Mouse (Mus musculus) heart, postnatal 0 days (tissue): Measurements from ENCODE around the gene Rbm15. TPM values are rescaled to one million over a fixed set of nuclear protein-coding genes. Genes with fewer than 3 reads are reported as not detected.

Experiments
- ATAC-seq: fragments of 200-750 bp; cut with Nextera tagmentation; 2 replicates; pipeline ENCODE4 v1.8.0; 2017; ENCODE audit warnings: low read depth, moderate number of reproducible peaks, moderate library complexity; ENCODE audit not compliant: insufficient read depth
- DNase-seq: peaks from one replicate; pipeline ENCODE4 v3.0.0-alpha.2; 2016; ENCODE audit warnings: low spot score
- H3K27ac ChIP-seq: fragments of 300-500 bp; sonication (generic); 2 replicates; pipeline ENCODE4 v1.5.1; 2014; ENCODE audit warnings: low read depth, mild to moderate bottlenecking
- H3K27me3 ChIP-seq: fragments of 300-500 bp; sonication (generic); 2 replicates; pipeline ENCODE4 v1.6.1; 2014; ENCODE audit warnings: low read length, mixed read lengths; ENCODE audit not compliant: control insufficient read depth, insufficient read depth
- H3K36me3 ChIP-seq: fragments of 300-500 bp; sonication (generic); replicated peaks from 2 replicates; pipeline ENCODE4 v1.6.1; 2014; ENCODE audit warnings: low read length, mixed read lengths; ENCODE audit not compliant: control insufficient read depth, insufficient read depth
- H3K4me1 ChIP-seq: fragments of 300-500 bp; sonication (generic); 2 replicates; pipeline ENCODE4 v1.6.1; 2014; ENCODE audit warnings: antibody characterized with exemption; ENCODE audit not compliant: control insufficient read depth, insufficient read depth
- H3K4me2 ChIP-seq: fragments of 300-500 bp; sonication (generic); 2 replicates; pipeline ENCODE4 v1.6.1; 2014; ENCODE audit warnings: low read depth, mild to moderate bottlenecking, low read length, moderate library complexity
- H3K4me3 ChIP-seq: fragments of 300-500 bp; sonication (generic); 2 replicates; pipeline ENCODE4 v1.5.1; 2014; ENCODE audit warnings: low read depth, low read length
- H3K9ac ChIP-seq: fragments of 300-500 bp; sonication (generic); replicated peaks from 2 replicates; pipeline ENCODE4 v1.6.1; 2014; ENCODE audit warnings: low read depth, low read length, mixed read lengths
- H3K9me3 ChIP-seq: fragments of 300-500 bp; sonication (generic); replicated peaks from 2 replicates; pipeline ENCODE4 v1.6.1; 2016; ENCODE audit warnings: low read length; ENCODE audit not compliant: control insufficient read depth
- CTCF ChIP-seq: IDR thresholded peaks from 2 replicates; pipeline ENCODE4 v1.5.1; 2016; ENCODE audit warnings: antibody characterized with exemption, control low read depth, low read depth
- EP300 ChIP-seq: IDR thresholded peaks from 2 replicates; pipeline ENCODE4 v1.6.1; 2016; ENCODE audit warnings: antibody characterized with exemption, low read depth
- WGBS: fragments of 180-500 bp; shearing (Covaris S2); extraction: QIAGEN DNeasy Blood & Tissue Kit; methylation state at CpG from one replicate; pipeline ENCODE4 v1.1.7; 2014; 5-methylcytosine and 5-hydroxymethylcytosine counted together
- polyA plus RNA-seq: library from polyadenylated mRNA; unstranded; fragments of >200 nt; fragmentation: Nextera tagmentation; extraction: Ambion mirVana; gene quantifications from 2 replicates; pipeline ENCODE4 v1.2.1, GENCODE M21; 2015
- total RNA-seq: library from RNA; depleted of rRNA; stranded (reverse); fragments of >200 nt; gene quantifications from 2 replicates; pipeline ENCODE4 v1.2.3, GENCODE M21; 2014; ENCODE audit warnings: low replicate concordance

Gene Rbm15
- total and polyA plus RNA-seq, 2 experiments from 2014 or later = 8.4 to 25.5 TPM

- Histone ChIP-seq H3K9ac (no peak overlapping the region), H3K36me3 (0 out of 2 replicates have a peak, but pooled peaks cover 4% of the 10 kb centered on the region), H3K4me3 (no peak overlapping the region), H3K9me3 (no peaks in the 10 kb centered on the region), H3K4me2 (no peak overlapping the region), H3K27ac (no peak overlapping the region), H3K4me1 (peaks cover 7% of the 10 kb centered on the region; the same call in 1 of the 2 replicates), H3K27me3 (no peaks in the 10 kb centered on the region)
- 77% methylated on average over 5 of the region's 5 CpGs for WGBS
- ATAC-seq (no peak), DNase-seq (no peak)
- no peak for TF ChIP-seq CTCF
- no peak for TF ChIP-seq EP300
Observed at GRCm38 (mm10) chr3:107295672-107296360, 37.7 kb downstream of the Rbm15 start.

GRCm38 (mm10) chr3:107290764-107291381 lies 42.6 kb downstream of the Rbm15 start, which contains the start of gene Slc16a4:
Gene Slc16a4, plus strand, starts transcription at chr3:107291230.
- Histone ChIP-seq H3K36me3 (no peaks in the 10 kb centered on the region), H3K27me3 (no peaks in the 10 kb centered on the region), H3K4me3 (no peak within 1 kb of the TSS), H3K9me3 (no peaks in the 10 kb centered on the region), H3K27ac (no peak within 1 kb of the TSS), H3K4me2 (no peak within 1 kb of the TSS), H3K4me1 (no peaks in the 10 kb centered on the region), H3K9ac (no peak within 1 kb of the TSS)
- DNase-seq (peak; percentile 24), ATAC-seq (peak; percentile 36; the same call in 1 of the 2 replicates)
- TF ChIP-seq CTCF (no peak), EP300 (no peak)
- 27% methylated on average over 9 of the region's 9 CpGs for WGBS

DNA sequence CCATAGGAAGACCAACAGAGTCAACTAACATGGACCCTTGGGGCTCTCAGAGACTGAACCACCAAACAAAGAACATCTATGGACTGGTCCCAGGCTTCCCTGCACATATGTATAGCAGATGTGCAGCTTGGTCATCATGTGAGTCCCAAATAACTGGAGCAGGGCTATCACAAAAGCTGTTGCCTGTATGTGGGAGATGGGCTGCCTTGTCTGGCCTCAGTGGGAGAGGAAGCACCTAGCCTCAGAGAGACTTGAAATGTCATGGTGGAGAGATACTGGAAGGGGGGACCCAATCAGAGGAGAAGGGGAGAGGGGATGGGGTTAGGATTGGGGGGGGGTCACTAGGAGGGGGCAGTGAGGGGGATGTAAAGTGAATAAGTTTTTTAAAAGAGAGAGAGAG lies 46.1 kb downstream of the Rbm15 start:
- no peak for DNase-seq
- TF ChIP-seq EP300 (no peak), CTCF (no peak)

GRCm38 (mm10) chr3:107286123-107286522 lies 47.4 kb downstream of the Rbm15 start:
- Histone ChIP-seq H3K4me3 (no peak overlapping the region), H3K9ac (no peak overlapping the region), H3K4me2 (no peak overlapping the region), H3K9me3 (no peaks in the 10 kb centered on the region), H3K4me1 (no peaks in the 10 kb centered on the region), H3K27me3 (no peaks in the 10 kb centered on the region), H3K36me3 (peaks cover 24% of the 10 kb centered on the region), H3K27ac (no peak overlapping the region)
- 75% methylated on average over 2 of the region's 2 CpGs for WGBS
- ATAC-seq = no peak
- TF ChIP-seq EP300 (no peak), CTCF (no peak)
- no peak for DNase-seq

More for the DNA sequence above, 46.1 kb downstream of the Rbm15 start:
- Histone ChIP-seq H3K27ac (no peak overlapping the region), H3K9me3 (no peaks in the 10 kb centered on the region), H3K36me3 (peaks cover 14% of the 10 kb centered on the region), H3K27me3 (no peaks in the 10 kb centered on the region), H3K9ac (no peak overlapping the region), H3K4me1 (no peaks in the 10 kb centered on the region), H3K4me2 (no peak overlapping the region), H3K4me3 (no peak overlapping the region)
- ATAC-seq = no peak

GRCm38 (mm10) chr3:107278479-107279269 lies 54.8 kb downstream of the Rbm15 start, which contains the start of gene Lamtor5:
Gene Lamtor5, plus strand, starts transcription at chr3:107278858.
- Histone ChIP-seq H3K9ac (peak within 1 kb of the TSS; percentile 90), H3K9me3 (no peaks in the 10 kb centered on the region), H3K4me2 (peak within 1 kb of the TSS; percentile 75), H3K27me3 (no peaks in the 10 kb centered on the region), H3K4me3 (peak within 1 kb of the TSS; percentile 95), H3K36me3 (peaks cover 17% of the 10 kb centered on the region), H3K27ac (peak within 1 kb of the TSS; percentile 2; the same call in 1 of the 2 replicates), H3K4me1 (peaks cover 14% of the 10 kb centered on the region)
- DNase-seq (peak; percentile 80), ATAC-seq (peak; percentile 77)
- TF ChIP-seq CTCF (no peak), EP300 (0 out of 2 replicates have a peak, but pooled peaks have one; percentile 34)
- WGBS = 2% methylated on average over 43 of the region's 43 CpGs
